Mouse (Mus musculus) liver, adult 10 weeks (tissue): Measurements from ENCODE around the gene Olfr974. TPM values are rescaled to one million over a fixed set of nuclear protein-coding genes. Genes with fewer than 3 reads are reported as not detected.

Source experiments
- polyA plus RNA-seq: library from polyadenylated mRNA; stranded (reverse); fragments of 350-450 nt; fragmentation: Illumina TruSeq; extraction: RNeasy Lipid Tissue Mini Kit (QIAGEN cat#74804); gene quantifications from one replicate; pipeline ENCODE4 v1.2.3, GENCODE M21; 2014; ENCODE audit warnings: low read depth, low replicate concordance

The Olfr974 gene
- not detected for polyA plus RNA-seq

GRCm38 (mm10) chr9:39937201-39937600 is at the start of gene Olfr974:
Olfr974 (plus strand) TSS chr9:39937501.

GRCm38 (mm10) chr9:39907036-39907435 is 30.3 kb upstream of the Olfr974 start, which contains the start of gene Olfr229:
Olfr229 (plus strand) TSS chr9:39907336.

GRCm38 (mm10) chr9:39951946-39952345 is 14.6 kb downstream of the Olfr974 start, which contains the start of gene Olfr975:
Olfr975 (minus strand) TSS chr9:39952046.

GRCm38 (mm10) chr9:39961033-39961432 is 23.7 kb downstream of the Olfr974 start, which contains the start of gene Olfr976:
Olfr976 (minus strand) TSS chr9:39961133.

GRCm38 (mm10) chr9:39991813-39992212 is 54.5 kb downstream of the Olfr974 start, which contains the start of gene Olfr978:
Olfr978 (plus strand) TSS chr9:39992113.

Other genes with a start within 250 kb of the Olfr974 start
- gene Olfr149, start 230.4 kb upstream of the Olfr974 start, polyA plus RNA-seq = not detected
- not detected for gene Olfr965, start 226.1 kb upstream of the Olfr974 start, polyA plus RNA-seq
- not detected for gene Olfr150, start 206.5 kb upstream of the Olfr974 start, polyA plus RNA-seq
- not detected for gene Olfr967, start 191.3 kb upstream of the Olfr974 start, polyA plus RNA-seq
- not detected for gene Olfr968, start 154.2 kb upstream of the Olfr974 start, polyA plus RNA-seq
- gene Olfr969, start 146.6 kb upstream of the Olfr974 start, polyA plus RNA-seq = not detected
- not detected for gene Olfr970, start 128.6 kb upstream of the Olfr974 start, polyA plus RNA-seq
- gene Olfr971, start 100.6 kb upstream of the Olfr974 start, polyA plus RNA-seq = not detected
- not detected for gene Olfr972, start 71.1 kb upstream of the Olfr974 start, polyA plus RNA-seq
- not detected for gene Olfr229, start 30.2 kb upstream of the Olfr974 start, polyA plus RNA-seq
- gene Olfr975, start 14.5 kb downstream of the Olfr974 start, polyA plus RNA-seq = not detected
- not detected for gene Olfr976, start 23.6 kb downstream of the Olfr974 start, polyA plus RNA-seq
- gene Olfr978, start 54.6 kb downstream of the Olfr974 start, polyA plus RNA-seq = not detected
- gene Olfr979, start 66.0 kb downstream of the Olfr974 start, polyA plus RNA-seq = not detected
- not detected for gene Olfr980, start 72.1 kb downstream of the Olfr974 start, polyA plus RNA-seq
- not detected for gene Olfr981, start 84.0 kb downstream of the Olfr974 start, polyA plus RNA-seq
- not detected for gene Olfr982, start 136.3 kb downstream of the Olfr974 start, polyA plus RNA-seq
- not detected for gene Olfr983, start 156.1 kb downstream of the Olfr974 start, polyA plus RNA-seq
- not detected for gene Olfr984, start 176.7 kb downstream of the Olfr974 start, polyA plus RNA-seq
- not detected for gene Olfr985, start 192.7 kb downstream of the Olfr974 start, polyA plus RNA-seq
- not detected for gene Tmem225, start 210.6 kb downstream of the Olfr974 start, polyA plus RNA-seq
- not detected for gene Olfr986, start 243.4 kb downstream of the Olfr974 start, polyA plus RNA-seq